Mouse (Mus musculus): ENCODE measurements at regions not wholly inside any gene's neighbourhood (a gene's known extent, or its start where the extent isn't known, plus 50 kb on each side); places are given as distances from the start of the nearest gene placed in this dataset.
A peak's percentile ranks its signal among the peaks of the same experiment; 100 is the strongest.

DNA sequence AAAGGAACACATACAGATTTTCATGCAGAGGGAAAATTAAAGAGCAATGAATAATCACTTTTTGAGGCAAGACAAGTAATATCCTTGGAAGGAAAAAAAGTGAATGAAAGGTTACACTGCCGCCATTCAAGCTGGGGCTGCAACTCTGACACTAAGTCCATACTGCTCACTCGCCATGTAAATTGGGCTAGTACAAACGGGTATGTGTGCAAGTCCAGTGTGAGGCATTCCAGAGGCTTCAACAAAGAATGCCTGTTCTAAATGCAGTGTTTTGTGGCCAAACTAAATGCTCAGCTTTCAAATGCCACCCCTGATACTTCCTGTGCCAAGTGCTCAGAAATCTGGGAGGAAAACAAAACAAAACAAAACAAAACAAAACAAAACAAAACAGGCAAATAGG, 897.5 kb downstream of the Galc start:
- H3K4me1 ChIP-seq (ENCODE audit: control insufficient read depth, insufficient read depth, low read length) = no peaks in the 10 kb centered on the region
- H3K4me3 ChIP-seq (ENCODE audit: insufficient read depth, low read length) = no peak overlapping the region
- peak overlapping the region; percentile 38 for H3K27ac ChIP-seq (ENCODE audit: insufficient read depth, low read length)
- TF ChIP-seq CTCF (IDR thresholded peaks at IDR 0.05; ENCODE audit: borderline replicate concordance, insufficient read depth, low read length) (no peak), POLR2A (IDR thresholded peaks at IDR 0.05; ENCODE audit: low read depth, low read length) (no peak)

DNA sequence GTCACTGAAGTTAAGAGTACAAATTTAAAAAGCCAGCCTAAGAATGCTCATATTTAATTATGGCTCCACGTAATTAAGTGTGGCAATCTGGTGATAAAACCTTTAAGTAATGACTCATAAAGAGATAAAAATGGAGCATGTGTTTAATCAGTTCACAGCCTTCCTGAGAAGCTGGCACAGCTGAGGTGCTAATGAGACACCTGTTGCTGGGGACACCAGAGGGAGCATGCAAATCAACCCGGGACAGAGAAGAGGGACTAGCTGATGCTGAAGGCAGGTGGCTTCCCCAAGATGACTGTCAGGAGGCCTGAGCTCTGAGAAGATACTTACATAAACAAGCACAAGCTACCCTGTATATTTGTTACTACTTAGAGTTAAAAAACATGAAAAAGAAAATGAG, 898.6 kb downstream of the Galc start:
- TF ChIP-seq CTCF (IDR thresholded peaks at IDR 0.05; ENCODE audit: borderline replicate concordance, insufficient read depth, low read length) (no peak), POLR2A (IDR thresholded peaks at IDR 0.05; ENCODE audit: low read depth, low read length) (no peak)
- no peak overlapping the region for H3K27ac ChIP-seq (ENCODE audit: insufficient read depth, low read length)
- H3K4me1 ChIP-seq (ENCODE audit: control insufficient read depth, insufficient read depth, low read length) = no peaks in the 10 kb centered on the region
- H3K4me3 ChIP-seq (ENCODE audit: insufficient read depth, low read length) = no peak overlapping the region

DNA sequence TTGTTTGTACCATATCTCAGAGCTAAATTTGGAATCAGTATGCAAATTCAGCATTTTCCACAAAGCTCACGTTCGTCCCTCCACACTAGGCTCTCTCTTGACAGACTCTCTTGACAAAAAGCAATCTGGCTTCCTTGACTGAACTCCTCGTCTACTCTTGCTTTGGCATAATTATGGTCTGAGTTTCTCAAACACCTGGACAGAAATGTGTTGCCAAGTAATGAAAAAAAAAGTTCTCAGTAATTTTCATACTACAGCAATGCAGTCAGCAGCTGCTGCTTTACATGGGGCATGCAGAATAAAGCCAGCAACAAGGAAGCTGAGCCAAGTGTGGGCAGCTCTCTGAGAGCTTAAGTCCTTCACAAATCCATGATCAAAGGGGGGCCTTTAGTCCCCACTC, 932.7 kb downstream of the Galc start:
- Histone ChIP-seq H3K4me3 (ENCODE audit: insufficient read depth, low read length) (no peak overlapping the region), H3K4me1 (ENCODE audit: control insufficient read depth, insufficient read depth, low read length) (no peaks in the 10 kb centered on the region), H3K27ac (ENCODE audit: insufficient read depth, low read length) (no peak overlapping the region)
- TF ChIP-seq POLR2A (IDR thresholded peaks at IDR 0.05; ENCODE audit: low read depth, low read length) = no peak
- TF ChIP-seq CTCF (IDR thresholded peaks at IDR 0.05; ENCODE audit: borderline replicate concordance, insufficient read depth, low read length) = no peak

DNA sequence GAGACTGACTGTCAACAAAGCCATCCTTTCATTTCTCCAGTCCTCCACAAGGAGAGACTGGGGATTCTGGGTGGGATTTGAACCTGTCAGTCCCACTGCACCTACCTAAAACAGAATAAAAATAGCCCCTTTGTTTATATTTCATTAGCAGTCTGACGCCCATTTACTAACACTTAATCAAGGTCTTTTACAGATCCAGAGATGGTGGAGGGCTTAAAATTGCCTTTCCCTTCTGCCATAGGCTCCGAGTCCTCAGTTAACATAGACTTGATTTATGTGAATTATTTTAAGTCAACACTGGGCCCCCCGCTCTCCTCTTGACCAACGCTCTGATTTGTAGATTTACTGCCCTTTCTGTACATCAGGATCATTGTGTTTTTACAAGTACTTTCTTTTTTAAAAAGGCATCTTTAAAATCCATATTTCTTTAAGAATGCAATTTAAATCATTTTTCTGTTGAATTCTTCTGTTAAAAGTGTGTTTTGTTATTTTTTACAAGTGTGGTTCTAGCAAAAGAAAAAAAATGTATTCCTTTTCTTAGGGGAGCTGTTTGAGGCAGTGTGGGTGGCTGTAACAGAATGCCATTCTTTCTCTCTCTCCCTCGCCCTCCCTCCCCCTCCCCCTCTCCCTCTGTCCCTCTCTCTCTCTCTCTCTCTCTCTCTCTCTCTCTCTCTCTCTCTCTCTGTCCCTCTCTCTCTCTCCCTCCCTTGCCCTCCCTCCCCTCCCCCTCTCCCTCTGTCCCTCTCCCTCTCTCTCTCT, 946.8 kb downstream of the Galc start:
- TF ChIP-seq CTCF (IDR thresholded peaks at IDR 0.05; ENCODE audit: borderline replicate concordance, insufficient read depth, low read length) (no peak), POLR2A (IDR thresholded peaks at IDR 0.05; ENCODE audit: low read depth, low read length) (no peak)
- Histone ChIP-seq H3K27ac (ENCODE audit: insufficient read depth, low read length) (no peak overlapping the region; the same call in 1 of the 2 replicates), H3K4me1 (ENCODE audit: control insufficient read depth, insufficient read depth, low read length) (no peaks in the 10 kb centered on the region), H3K4me3 (ENCODE audit: insufficient read depth, low read length) (no peak overlapping the region)

GRCm38 (mm10) chr12:97278792-97279191, 980.5 kb downstream of the Galc start:
- no peak overlapping the region for H3K27ac ChIP-seq (ENCODE audit: insufficient read depth, low read length)
- no peak overlapping the region for H3K4me3 ChIP-seq (ENCODE audit: insufficient read depth, low read length)
- TF ChIP-seq POLR2A (IDR thresholded peaks at IDR 0.05; ENCODE audit: low read depth, low read length) = no peak
- TF ChIP-seq CTCF (IDR thresholded peaks at IDR 0.05; ENCODE audit: borderline replicate concordance, insufficient read depth, low read length) = no peak
- no peaks in the 10 kb centered on the region for H3K4me1 ChIP-seq (ENCODE audit: control insufficient read depth, insufficient read depth, low read length)

GRCm38 (mm10) chr12:97278331-97278730, 980.9 kb downstream of the Galc start:
- TF ChIP-seq POLR2A (IDR thresholded peaks at IDR 0.05; ENCODE audit: low read depth, low read length) (no peak), CTCF (IDR thresholded peaks at IDR 0.05; ENCODE audit: borderline replicate concordance, insufficient read depth, low read length) (peak; percentile 13; the same call in 1 of the 2 replicates)
- no peaks in the 10 kb centered on the region for H3K4me1 ChIP-seq (ENCODE audit: control insufficient read depth, insufficient read depth, low read length)
- no peak overlapping the region for H3K4me3 ChIP-seq (ENCODE audit: insufficient read depth, low read length)
- no peak overlapping the region for H3K27ac ChIP-seq (ENCODE audit: insufficient read depth, low read length)

Measured in embryonic fibroblast, embryonic 13.5 days (primary cell).